Mouse (Mus musculus): ENCODE data around the gene Plin3. TPM values are rescaled to one million over a fixed set of nuclear protein-coding genes. Genes with fewer than 3 reads are reported as not detected.

Plin3 gene
- total RNA-seq, 1 experiment: 53.9 TPM

DNA sequence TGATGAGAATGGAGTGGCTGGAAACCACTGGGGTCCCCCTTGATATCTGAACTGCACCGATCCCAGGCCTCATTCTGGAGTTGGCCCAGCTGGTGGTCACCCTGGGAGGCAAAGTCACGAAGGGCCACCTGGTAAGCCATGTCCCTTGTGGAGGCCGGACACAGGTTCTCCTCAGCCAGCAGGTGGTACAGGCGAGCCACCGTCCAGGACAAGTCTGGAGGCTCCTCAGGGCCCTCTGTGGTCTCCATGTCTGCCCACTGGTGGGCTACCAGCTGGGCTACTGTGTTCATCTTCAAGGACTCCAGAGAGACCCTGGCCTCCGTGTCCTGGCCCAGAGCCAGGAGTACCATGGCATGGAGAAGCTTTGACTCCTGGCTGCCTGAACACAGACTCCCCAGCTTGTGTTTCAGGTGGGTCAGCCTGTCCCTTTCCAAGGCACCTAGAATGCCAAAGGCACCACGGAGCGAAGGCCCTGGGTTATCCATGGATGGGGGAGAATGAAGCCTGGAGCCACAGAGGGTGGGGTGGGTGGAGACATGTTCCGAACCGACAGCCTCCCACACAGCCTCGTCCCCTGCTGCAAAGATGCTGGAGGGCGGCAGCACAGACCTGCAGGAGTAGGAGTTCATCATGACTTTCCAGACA is 20.9 kb downstream of the Plin3 start:
- no peak overlapping the region for H3K4me3 ChIP-seq (ENCODE audit: insufficient read depth in 1 of 2, low read depth in 1 of 2, low read length in 2 of 2, poor library complexity in 1 of 2, severe bottlenecking in 1 of 2)
- TF ChIP-seq ZC3H11A (IDR thresholded peaks at IDR 0.05; ENCODE audit: borderline replicate concordance, low read depth, low read length) (no peak), CHD2 (IDR thresholded peaks at IDR 0.05; ENCODE audit: low read depth, low read length) (no peak), HCFC1 (IDR thresholded peaks at IDR 0.05; ENCODE audit: borderline replicate concordance, insufficient read depth, low read length) (no peak), ZNF384 (IDR thresholded peaks at IDR 0.05; ENCODE audit: low read depth, low read length) (no peak), MAFK (IDR thresholded peaks at IDR 0.05; ENCODE audit: insufficient read depth, low read depth, low read length) (no peak)
- no peak overlapping the region for H3K27ac ChIP-seq (ENCODE audit: insufficient read depth, low read depth, low read length, poor library complexity, severe bottlenecking)
- H3K9ac ChIP-seq (ENCODE audit: insufficient read depth, low read depth, low read length, poor library complexity, severe bottlenecking): no peak overlapping the region
- peaks cover 6% of the 10 kb centered on the region; the same call in 1 of the 2 replicates for H3K36me3 ChIP-seq (ENCODE audit: control insufficient read depth, insufficient read depth, low read length, poor library complexity, severe bottlenecking)
- in situ Hi-C loops (cut with MboI; ENCODE audit: low sequenced_read_pairs in 2 of 2, unreplicated experiment in 2 of 2): no loop called here
- H3K9me3 ChIP-seq (ENCODE audit: control insufficient read depth, insufficient read depth, low read depth, low read length): no peaks in the 10 kb centered on the region
- no peak for DNase-seq (ENCODE audit: low read depth, low spot score)
- peaks cover 0 to 3% of the 10 kb centered on the region in 2 experiments; a peak in 1 of 4 replicates for H3K4me1 ChIP-seq (ENCODE audit: control insufficient read depth in 2 of 2, insufficient read depth in 2 of 2, low read length in 2 of 2, poor library complexity in 1 of 2)

DNA sequence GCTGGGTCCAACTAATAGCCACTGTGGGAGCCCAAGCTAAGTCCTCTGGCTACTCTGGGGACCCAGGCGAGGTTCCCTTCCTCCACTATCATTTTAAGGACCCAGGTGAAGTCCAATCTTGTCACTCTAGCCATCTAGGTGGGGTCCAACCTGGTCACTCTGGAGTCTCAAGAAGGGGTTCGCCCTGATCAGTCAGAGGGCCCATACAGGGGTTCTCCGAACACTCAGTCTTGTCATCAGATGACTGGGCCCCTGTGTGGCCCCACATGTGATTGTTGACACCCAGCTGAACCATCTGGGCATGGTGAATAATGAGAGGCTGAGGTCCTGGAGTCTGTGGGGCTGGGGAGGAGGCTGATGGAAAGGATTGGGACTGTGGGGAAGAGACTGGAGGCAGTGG is 22.9 kb downstream of the Plin3 start:
- no peak for DNase-seq (ENCODE audit: low read depth, low spot score)
- H3K4me3 ChIP-seq (ENCODE audit: insufficient read depth in 1 of 2, low read depth in 1 of 2, low read length in 2 of 2, poor library complexity in 1 of 2, severe bottlenecking in 1 of 2): 0 out of 4 replicates have a peak overlapping the region, but pooled peaks of 1 of the 2 experiments have one; percentile 49
- in situ Hi-C loops (cut with MboI; ENCODE audit: low sequenced_read_pairs in 2 of 2, unreplicated experiment in 2 of 2): no loop called here
- TF ChIP-seq ZC3H11A (IDR thresholded peaks at IDR 0.05; ENCODE audit: borderline replicate concordance, low read depth, low read length): no peak
- H3K36me3 ChIP-seq (ENCODE audit: control insufficient read depth, insufficient read depth, low read length, poor library complexity, severe bottlenecking): peaks cover 6% of the 10 kb centered on the region; the same call in 1 of the 2 replicates
- H3K27ac ChIP-seq (ENCODE audit: insufficient read depth, low read depth, low read length, poor library complexity, severe bottlenecking): no peak overlapping the region
- peak overlapping the region; percentile 60; the same call in 1 of the 2 replicates for H3K9ac ChIP-seq (ENCODE audit: insufficient read depth, low read depth, low read length, poor library complexity, severe bottlenecking)
- peaks cover 0 to 14% of the 10 kb centered on the region in 2 experiments; a peak in 1 of 4 replicates for H3K4me1 ChIP-seq (ENCODE audit: control insufficient read depth in 2 of 2, insufficient read depth in 2 of 2, low read length in 2 of 2, poor library complexity in 1 of 2)
- H3K9me3 ChIP-seq (ENCODE audit: control insufficient read depth, insufficient read depth, low read depth, low read length): no peaks in the 10 kb centered on the region

DNA sequence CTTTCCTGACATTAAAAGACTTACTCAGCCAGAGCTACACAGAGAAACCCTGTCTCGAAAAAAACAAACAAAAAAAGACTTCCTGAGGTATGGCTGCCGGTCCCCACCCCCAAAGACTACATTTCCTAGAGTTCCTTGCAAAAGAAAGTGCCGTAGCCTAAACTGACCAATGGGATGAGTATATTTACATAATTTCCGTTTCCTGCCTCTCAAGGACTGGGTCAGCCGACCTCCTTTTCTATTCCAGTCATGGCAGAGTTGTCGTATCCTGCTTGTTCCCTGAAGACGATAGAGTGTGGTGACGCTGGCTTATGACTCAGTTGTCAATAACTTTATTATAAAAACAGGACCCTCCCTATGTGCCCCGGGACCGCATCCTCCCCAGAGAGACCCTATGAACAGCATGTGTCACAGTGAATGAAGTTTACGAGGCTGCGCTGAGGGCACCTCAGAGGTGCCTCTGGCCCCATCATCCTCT is 23.5 kb downstream of the Plin3 start:
- no peak for DNase-seq (ENCODE audit: low read depth, low spot score)
- peak overlapping the region; percentile 44 to 49 for H3K4me3 ChIP-seq (ENCODE audit: insufficient read depth in 1 of 2, low read depth in 1 of 2, low read length in 2 of 2, poor library complexity in 1 of 2, severe bottlenecking in 1 of 2)
- peak overlapping the region; percentile 60; the same call in 1 of the 2 replicates for H3K9ac ChIP-seq (ENCODE audit: insufficient read depth, low read depth, low read length, poor library complexity, severe bottlenecking)
- TF ChIP-seq CHD2 (IDR thresholded peaks at IDR 0.05; ENCODE audit: low read depth, low read length): no peak
- TF ChIP-seq MAFK (IDR thresholded peaks at IDR 0.05; ENCODE audit: insufficient read depth, low read depth, low read length): no peak
- no peak for TF ChIP-seq ZC3H11A (IDR thresholded peaks at IDR 0.05; ENCODE audit: borderline replicate concordance, low read depth, low read length)
- no peak for TF ChIP-seq ZNF384 (IDR thresholded peaks at IDR 0.05; ENCODE audit: low read depth, low read length)
- TF ChIP-seq HCFC1 (IDR thresholded peaks at IDR 0.05; ENCODE audit: borderline replicate concordance, insufficient read depth, low read length): peak; percentile 90
- in situ Hi-C loops (cut with MboI; ENCODE audit: low sequenced_read_pairs in 2 of 2, unreplicated experiment in 2 of 2): no loop called here
- no peak overlapping the region; the same call in 1 of the 2 replicates for H3K27ac ChIP-seq (ENCODE audit: insufficient read depth, low read depth, low read length, poor library complexity, severe bottlenecking)
- no peaks in the 10 kb centered on the region for H3K9me3 ChIP-seq (ENCODE audit: control insufficient read depth, insufficient read depth, low read depth, low read length)
- H3K36me3 ChIP-seq (ENCODE audit: control insufficient read depth, insufficient read depth, low read length, poor library complexity, severe bottlenecking): peaks cover 6% of the 10 kb centered on the region; the same call in 1 of the 2 replicates
- H3K4me1 ChIP-seq (ENCODE audit: control insufficient read depth in 2 of 2, insufficient read depth in 2 of 2, low read length in 2 of 2, poor library complexity in 1 of 2): peaks cover 0 to 14% of the 10 kb centered on the region in 2 experiments; a peak in 1 of 4 replicates

DNA sequence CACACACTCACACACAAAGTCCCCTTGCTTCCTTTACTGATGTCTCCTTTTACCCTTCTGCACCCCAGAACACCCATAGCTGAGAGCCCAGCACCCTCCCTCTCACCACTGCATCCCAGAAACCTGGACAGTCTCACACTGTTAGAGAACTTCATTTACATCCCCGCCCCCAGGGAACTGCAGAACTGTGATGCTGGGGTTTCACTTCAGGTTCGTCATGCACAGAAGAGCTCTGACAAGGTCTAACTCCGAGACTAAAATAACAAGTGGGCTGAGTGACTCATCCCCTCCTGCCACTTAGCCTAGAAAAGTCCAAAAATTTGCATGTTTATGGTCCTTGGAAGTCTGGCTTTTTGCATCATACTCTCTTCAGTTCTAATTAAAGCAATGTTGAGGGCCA is 26.4 kb downstream of the Plin3 start:
- in situ Hi-C loops (cut with MboI; ENCODE audit: low sequenced_read_pairs in 2 of 2, unreplicated experiment in 2 of 2): no loop called here
- Histone ChIP-seq H3K4me1 (ENCODE audit: control insufficient read depth in 2 of 2, insufficient read depth in 2 of 2, low read length in 2 of 2, poor library complexity in 1 of 2) (peaks cover 1 to 15% of the 10 kb centered on the region in 2 experiments; a peak in 3 of 4 replicates), H3K9me3 (ENCODE audit: control insufficient read depth, insufficient read depth, low read depth, low read length) (no peaks in the 10 kb centered on the region), H3K4me3 (ENCODE audit: insufficient read depth in 1 of 2, low read depth in 1 of 2, low read length in 2 of 2, poor library complexity in 1 of 2, severe bottlenecking in 1 of 2) (no peak overlapping the region), H3K36me3 (ENCODE audit: control insufficient read depth, insufficient read depth, low read length, poor library complexity, severe bottlenecking) (peaks cover 12% of the 10 kb centered on the region; the same call in 1 of the 2 replicates), H3K9ac (ENCODE audit: insufficient read depth, low read depth, low read length, poor library complexity, severe bottlenecking) (no peak overlapping the region), H3K27ac (ENCODE audit: insufficient read depth, low read depth, low read length, poor library complexity, severe bottlenecking) (no peak overlapping the region)
- no peak for DNase-seq (ENCODE audit: low read depth, low spot score)
- no peak for TF ChIP-seq HCFC1 (IDR thresholded peaks at IDR 0.05; ENCODE audit: borderline replicate concordance, insufficient read depth, low read length)
- TF ChIP-seq CHD2 (IDR thresholded peaks at IDR 0.05; ENCODE audit: low read depth, low read length): no peak
- no peak for TF ChIP-seq ZNF384 (IDR thresholded peaks at IDR 0.05; ENCODE audit: low read depth, low read length)
- TF ChIP-seq ZC3H11A (IDR thresholded peaks at IDR 0.05; ENCODE audit: borderline replicate concordance, low read depth, low read length): no peak
- no peak for TF ChIP-seq MAFK (IDR thresholded peaks at IDR 0.05; ENCODE audit: insufficient read depth, low read depth, low read length)
